Mouse (Mus musculus) liver, embryonic 11.5 days (tissue): ENCODE results near the gene Raph1. TPM values are rescaled to one million over a fixed set of nuclear protein-coding genes. Genes with fewer than 3 reads are reported as not detected.

Source experiments
- ATAC-seq: fragments of 200-750 bp; cut with Nextera tagmentation; replicated peaks from 2 replicates; pipeline ENCODE4 v1.8.0; 2017; ENCODE audit warnings: moderate number of reproducible peaks, mild to moderate bottlenecking, moderate TSS enrichment, moderate library complexity; ENCODE audit not compliant: low FRiP score
- DNase-seq: peaks from one replicate; pipeline ENCODE4 v3.0.0-alpha.2; 2017; ENCODE audit warnings: low spot score
- H3K27ac ChIP-seq: fragments of 300-500 bp; sonication (generic); 2 replicates; pipeline ENCODE4 v1.5.1; 2014; ENCODE audit warnings: mild to moderate bottlenecking, low read depth, low read length, control low read depth
- H3K27me3 ChIP-seq: fragments of 300-500 bp; sonication (generic); replicated peaks from 2 replicates; pipeline ENCODE4 v1.6.1; 2014; ENCODE audit warnings: low read length, mixed read lengths; ENCODE audit not compliant: control insufficient read depth, insufficient read depth
- H3K36me3 ChIP-seq: fragments of 300-500 bp; sonication (generic); 2 replicates; pipeline ENCODE4 v1.6.1; 2014; ENCODE audit warnings: mild to moderate bottlenecking, low read length, moderate library complexity, mixed read lengths; ENCODE audit not compliant: control insufficient read depth, insufficient read depth
- H3K4me1 ChIP-seq: fragments of 300-500 bp; sonication (generic); replicated peaks from 2 replicates; pipeline ENCODE4 v1.6.1; 2014; ENCODE audit warnings: low read length, mixed read lengths; ENCODE audit not compliant: control insufficient read depth, insufficient read depth
- H3K4me2 ChIP-seq: fragments of 300-500 bp; sonication (generic); 2 replicates; pipeline ENCODE4 v1.6.1; 2014; ENCODE audit warnings: mild to moderate bottlenecking, control low read depth, moderate library complexity
- H3K4me3 ChIP-seq: fragments of 300-500 bp; sonication (generic); 2 replicates; pipeline ENCODE4 v1.5.1; 2014; ENCODE audit warnings: low read depth, low read length, control low read depth
- H3K9ac ChIP-seq: fragments of 300-500 bp; sonication (generic); 2 replicates; pipeline ENCODE4 v1.6.1; 2014; ENCODE audit warnings: low read depth, low read length, control low read depth
- H3K9me3 ChIP-seq: fragments of 300-500 bp; sonication (generic); 2 replicates; pipeline ENCODE4 v1.6.1; 2016; ENCODE audit warnings: low read length, inconsistent platforms, mixed read lengths; ENCODE audit not compliant: control insufficient read depth
- WGBS: fragments of 180-500 bp; shearing (Covaris S2); extraction: QIAGEN DNeasy Blood & Tissue Kit; methylation state at CpG from one replicate; pipeline ENCODE4 v1.1.7; 2014; 5-methylcytosine and 5-hydroxymethylcytosine counted together
- polyA plus RNA-seq: library from polyadenylated mRNA; unstranded; fragments of >200 nt; fragmentation: Nextera tagmentation; extraction: Ambion mirVana; gene quantifications from 2 replicates; pipeline ENCODE4 v1.2.1, GENCODE M21; 2014

Gene Raph1
- polyA plus RNA-seq, result 66.7 and 68.9 TPM in 2 replicates

- H3K9ac ChIP-seq, result peak within 1 kb of the TSS; percentile 88
- ATAC-seq, result peak; percentile 92
- H3K9me3 ChIP-seq, result no peaks in the 10 kb centered on the region
- H3K36me3 ChIP-seq, result no peaks in the 10 kb centered on the region
- peak; percentile 82 for DNase-seq
- H3K4me1 ChIP-seq, result peaks cover 3% of the 10 kb centered on the region
- peak within 1 kb of the TSS; percentile 88 for H3K27ac ChIP-seq
- peak within 1 kb of the TSS; percentile 82 for H3K4me2 ChIP-seq
- WGBS, result under 1% methylated on average over 67 of the region's 92 CpGs
- H3K4me3 ChIP-seq, result peak within 1 kb of the TSS; percentile 90
- peaks cover 9% of the 10 kb centered on the region for H3K27me3 ChIP-seq
These were observed at the start of gene Raph1 for GRCm38 (mm10) chr1:60566631-60567311. TSS of gene Raph1 (minus strand) at chr1:60567104.

GRCm38 (mm10) chr1:60615703-60616102 lies 48.8 kb upstream of the Raph1 start:
- ATAC-seq (no peak), DNase-seq (no peak)
- Histone ChIP-seq H3K9ac (no peak overlapping the region), H3K4me2 (no peak overlapping the region), H3K27ac (no peak overlapping the region), H3K27me3 (no peaks in the 10 kb centered on the region), H3K36me3 (no peaks in the 10 kb centered on the region; the same call in 1 of the 2 replicates), H3K9me3 (no peaks in the 10 kb centered on the region), H3K4me3 (no peak overlapping the region), H3K4me1 (no peaks in the 10 kb centered on the region)
- 45% methylated on average over 1 of the region's 1 CpGs for WGBS

DNA sequence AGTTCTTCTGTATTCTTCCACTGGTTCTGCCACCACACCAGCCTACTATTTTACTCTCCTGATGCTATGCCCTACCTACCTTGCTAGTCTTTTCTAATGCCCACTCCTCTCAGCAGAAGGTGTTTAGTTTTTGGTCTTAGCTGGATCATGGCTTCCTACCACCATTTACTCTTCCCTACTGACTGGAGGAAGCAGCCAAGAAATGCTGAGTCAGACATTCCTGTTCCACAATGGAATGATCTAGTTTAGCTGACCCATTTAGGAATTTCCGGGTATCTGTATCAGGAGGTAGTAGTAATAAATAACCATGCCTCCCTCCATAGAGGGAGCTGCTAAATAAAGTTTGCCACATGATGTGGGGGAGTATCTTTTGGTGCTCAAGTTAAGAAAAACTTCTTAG lies 48.0 kb upstream of the Raph1 start:
- WGBS, result 60% methylated on average over 1 of the region's 1 CpGs
- no peaks in the 10 kb centered on the region for H3K9me3 ChIP-seq
- ATAC-seq, result no peak

GRCm38 (mm10) chr1:60611968-60612367 lies 45.1 kb upstream of the Raph1 start:
- no peaks in the 10 kb centered on the region for H3K9me3 ChIP-seq
- H3K9ac ChIP-seq, result no peak overlapping the region
- no peaks in the 10 kb centered on the region for H3K27me3 ChIP-seq
- no peaks in the 10 kb centered on the region for H3K4me1 ChIP-seq
- 77% methylated on average over 3 of the region's 3 CpGs for WGBS
- H3K27ac ChIP-seq, result no peak overlapping the region
- H3K4me2 ChIP-seq, result no peak overlapping the region
- no peak overlapping the region for H3K4me3 ChIP-seq
- DNase-seq (no peak), ATAC-seq (no peak)
- H3K36me3 ChIP-seq, result no peaks in the 10 kb centered on the region; the same call in 1 of the 2 replicates

More for the DNA sequence above, 48.0 kb upstream of the Raph1 start:
- no peaks in the 10 kb centered on the region; the same call in 1 of the 2 replicates for H3K36me3 ChIP-seq
- H3K4me2 ChIP-seq, result no peak overlapping the region
- DNase-seq, result no peak
- no peak overlapping the region for H3K4me3 ChIP-seq
- no peaks in the 10 kb centered on the region for H3K27me3 ChIP-seq
- H3K27ac ChIP-seq, result no peak overlapping the region
- no peaks in the 10 kb centered on the region for H3K4me1 ChIP-seq
- H3K9ac ChIP-seq, result no peak overlapping the region

DNA sequence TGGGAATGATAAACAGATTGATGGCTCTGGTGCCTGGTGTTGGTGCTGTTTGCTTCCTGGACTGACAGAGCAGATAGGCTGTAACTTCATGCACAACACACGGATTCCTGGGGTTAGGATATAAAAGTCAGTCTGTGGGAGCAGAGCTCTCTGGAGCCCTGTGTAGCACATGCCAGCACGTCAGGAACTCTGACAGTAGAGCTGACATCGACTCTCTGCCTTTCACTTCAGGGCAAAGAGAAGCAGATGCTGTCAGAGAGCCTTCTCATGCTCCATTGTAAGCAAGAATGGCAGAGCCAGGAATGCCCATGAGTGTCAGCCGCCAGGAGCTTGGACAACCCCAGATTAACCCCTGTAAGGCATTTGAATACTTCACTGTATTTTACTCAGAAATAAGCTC lies 43.7 kb upstream of the Raph1 start:
- Histone ChIP-seq H3K36me3 (no peaks in the 10 kb centered on the region; the same call in 1 of the 2 replicates), H3K9ac (no peak overlapping the region), H3K4me2 (no peak overlapping the region), H3K4me1 (no peaks in the 10 kb centered on the region), H3K4me3 (no peak overlapping the region), H3K27me3 (no peaks in the 10 kb centered on the region), H3K9me3 (no peaks in the 10 kb centered on the region), H3K27ac (no peak overlapping the region)
- ATAC-seq (no peak), DNase-seq (no peak)
- WGBS, result 73% methylated on average over 4 of the region's 4 CpGs

GRCm38 (mm10) chr1:60609011-60609775 lies 42.3 kb upstream of the Raph1 start:
- no peak for ATAC-seq
- Histone ChIP-seq H3K27ac (no peak overlapping the region), H3K9me3 (no peaks in the 10 kb centered on the region), H3K4me1 (no peaks in the 10 kb centered on the region), H3K27me3 (no peaks in the 10 kb centered on the region), H3K36me3 (no peaks in the 10 kb centered on the region; the same call in 1 of the 2 replicates), H3K4me2 (no peak overlapping the region), H3K4me3 (no peak overlapping the region), H3K9ac (no peak overlapping the region)
- 71% methylated on average over 8 of the region's 8 CpGs for WGBS
- DNase-seq, result no peak

DNA sequence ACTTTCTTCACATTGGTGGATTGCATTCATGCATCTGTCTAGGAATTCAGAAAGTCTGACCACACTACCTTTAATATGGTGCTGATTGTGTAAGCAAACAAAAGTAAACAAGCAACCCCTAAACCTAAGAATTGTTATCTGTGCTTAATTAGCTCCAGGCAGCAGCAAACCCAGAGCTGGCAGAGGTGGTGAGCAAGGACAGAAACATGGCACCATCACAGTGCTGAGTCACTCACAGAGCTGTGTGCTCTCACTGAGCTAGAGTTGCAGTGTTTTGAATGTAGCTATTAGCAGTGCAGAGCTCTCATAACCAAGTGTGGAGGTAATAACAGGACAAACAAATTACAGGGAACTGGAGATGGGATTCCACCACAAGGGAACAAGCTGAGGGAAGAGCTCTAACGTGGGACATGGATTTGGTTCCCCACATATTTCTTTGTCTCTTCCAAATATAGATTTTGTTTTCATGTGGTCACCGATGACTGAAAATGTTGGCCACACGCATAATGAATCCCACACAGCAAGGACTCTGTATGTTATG lies 37.6 kb upstream of the Raph1 start:
- H3K27ac ChIP-seq, result no peak overlapping the region
- no peaks in the 10 kb centered on the region for H3K9me3 ChIP-seq
- no peak overlapping the region for H3K4me2 ChIP-seq
- no peaks in the 10 kb centered on the region for H3K4me1 ChIP-seq
- no peaks in the 10 kb centered on the region for H3K27me3 ChIP-seq
- DNase-seq (no peak), ATAC-seq (no peak)
- H3K4me3 ChIP-seq, result no peak overlapping the region
- H3K9ac ChIP-seq, result no peak overlapping the region
- WGBS, result 80% methylated on average over 3 of the region's 3 CpGs
- H3K36me3 ChIP-seq, result no peaks in the 10 kb centered on the region

- ATAC-seq, result no peak
- WGBS, result 72% methylated on average over 6 of the region's 6 CpGs
These were observed 33.8 kb upstream of the Raph1 start for GRCm38 (mm10) chr1:60600682-60601081.

More at GRCm38 (mm10) chr1:60600682-60601081, 33.8 kb upstream of the Raph1 start:
- Histone ChIP-seq H3K4me1 (no peaks in the 10 kb centered on the region), H3K36me3 (no peaks in the 10 kb centered on the region), H3K9me3 (no peaks in the 10 kb centered on the region), H3K4me2 (no peak overlapping the region), H3K9ac (no peak overlapping the region), H3K27ac (no peak overlapping the region), H3K4me3 (no peak overlapping the region), H3K27me3 (no peaks in the 10 kb centered on the region)
- no peak for DNase-seq
